Comparison of ENCODE assay signal across 17 mouse cellular contexts in the genomic region with DNA sequence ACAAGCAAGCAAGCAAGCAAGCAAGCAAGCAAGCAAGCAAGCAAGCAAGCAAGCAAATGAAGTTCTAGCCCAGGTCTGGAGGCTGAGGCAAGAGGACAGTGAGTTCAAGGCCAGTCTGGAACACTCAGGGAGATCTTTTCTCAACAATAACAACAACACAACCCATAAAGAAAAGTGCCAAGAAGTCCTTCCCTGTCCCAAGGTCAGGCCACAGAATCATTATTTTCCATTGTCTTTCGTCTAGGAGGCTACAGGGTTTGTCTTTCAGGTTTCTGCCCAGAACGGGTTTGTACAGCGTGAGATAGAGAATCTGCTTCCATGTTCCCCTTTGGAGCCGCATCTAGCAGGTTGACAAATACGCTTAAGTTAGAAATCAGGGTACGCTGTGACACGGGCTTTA. TPM values are rescaled to one million over a fixed set of nuclear protein-coding genes. Genes with fewer than 3 reads are reported as not detected.
"Had no signal": no experiment of that assay in that cellular context is flagged by ENCODE, and none has a peak within 500 bp of the region (broad histone marks: within the 10 kb centered on the region; RNA-seq: fewer than 3 reads in every experiment).

No protein-coding gene starts in this region.

- H3K4me2 ChIP-seq: neural tube, embryonic 15.5 days; stomach, embryonic 15.5 days had no signal

- H3K9me3 ChIP-seq: neural tube, embryonic 15.5 days; stomach, embryonic 15.5 days had no signal

- H3K27me3 ChIP-seq: neural tube, embryonic 15.5 days; stomach, embryonic 15.5 days had no signal

- H3K36me3 ChIP-seq: neural tube, embryonic 15.5 days; stomach, embryonic 15.5 days had no signal

- H3K4me3 ChIP-seq: neural tube, embryonic 15.5 days; stomach, embryonic 15.5 days had no signal

- H3K9ac ChIP-seq: neural tube, embryonic 15.5 days; stomach, embryonic 15.5 days had no signal

- DNase-seq: retina, postnatal 1 day; right cerebral cortex, adult 18-20 months; right cerebral cortex, postnatal 14 days; right cerebral cortex, postnatal 25 days; right cerebral cortex, postnatal 4 days; spleen, adult 18-20 months; thymus, adult 18-20 months; thymus, adult 2 months; thymus, postnatal 14 days; thymus, postnatal 25 days; thymus, postnatal 36 days; thymus, postnatal 4 days had no signal

- H3K27ac ChIP-seq: neural tube, embryonic 15.5 days; stomach, embryonic 15.5 days; stomach, postnatal 0 days had no signal

RNA-seq across cellular contexts. Expression of gene Apol7a, which starts 48.8 kb away (rescaled TPM):
- polyA plus RNA-seq: neural tube, embryonic 14.5 days; neural tube, embryonic 15.5 days; thymus, postnatal 0 days had no signal
